Mouse (Mus musculus): Measurements from ENCODE around the gene Abcd1. TPM values are rescaled to one million over a fixed set of nuclear protein-coding genes. Genes with fewer than 3 reads are reported as not detected.

Gene Abcd1
- polyA plus RNA-seq, 1 experiment from 2014 or later: 8.1 TPM

GRCm38 (mm10) chrX:73684978-73685377 is 31.4 kb upstream of the Abcd1 start:
- Histone ChIP-seq H3K27ac (ENCODE audit: low read depth, low read length) (peak overlapping the region; percentile 76), H3K36me3 (ENCODE audit: control insufficient read depth, insufficient read depth, low read length) (peaks cover 4% of the 10 kb centered on the region; the same call in 1 of the 2 replicates), H3K4me2 (no peak overlapping the region), H3K27me3 (ENCODE audit: control insufficient read depth, insufficient read depth, low read length) (no peaks in the 10 kb centered on the region; the same call in 1 of the 2 replicates), H3K9ac (ENCODE audit: low read depth, low read length) (no peak overlapping the region), H3K4me3 (ENCODE audit: low read depth, low read length) (no peak overlapping the region), H3K9me3 (replicated peaks; ENCODE audit: control insufficient read depth, low read length) (no peaks in the 10 kb centered on the region), H3K4me1 (ENCODE audit: control insufficient read depth, insufficient read depth, low read length) (no peaks in the 10 kb centered on the region; the same call in 1 of the 2 replicates)
- ATAC-seq (replicated peaks; ENCODE audit: insufficient number of reproducible peaks, low FRiP score, low TSS enrichment): no peak

- no peak overlapping the region for H3K9ac ChIP-seq (ENCODE audit: low read depth, low read length)
- WGBS (ENCODE audit: insufficient replicate concordance): 55% methylated on average over 3 of the region's 3 CpGs
Measured at GRCm38 (mm10) chrX:73685629-73686028, 30.8 kb upstream of the Abcd1 start.

GRCm38 (mm10) chrX:73690917-73691629 is 25.3 kb upstream of the Abcd1 start:
- Histone ChIP-seq H3K4me3 (ENCODE audit: low read depth, low read length) (no peak overlapping the region), H3K4me1 (ENCODE audit: control insufficient read depth, insufficient read depth, low read length) (no peaks in the 10 kb centered on the region), H3K9me3 (replicated peaks; ENCODE audit: control insufficient read depth, low read length) (no peaks in the 10 kb centered on the region), H3K4me2 (no peak overlapping the region), H3K27me3 (ENCODE audit: control insufficient read depth, insufficient read depth, low read length) (no peaks in the 10 kb centered on the region; the same call in 1 of the 2 replicates), H3K27ac (ENCODE audit: low read depth, low read length) (no peak overlapping the region), H3K9ac (ENCODE audit: low read depth, low read length) (no peak overlapping the region), H3K36me3 (ENCODE audit: control insufficient read depth, insufficient read depth, low read length) (no peaks in the 10 kb centered on the region)
- no peak for ATAC-seq (replicated peaks; ENCODE audit: insufficient number of reproducible peaks, low FRiP score, low TSS enrichment)
- WGBS (ENCODE audit: insufficient replicate concordance): 73% methylated on average over 5 of the region's 5 CpGs

More at GRCm38 (mm10) chrX:73685629-73686028, 30.8 kb upstream of the Abcd1 start:
- H3K27ac ChIP-seq (ENCODE audit: low read depth, low read length): peak overlapping the region; percentile 76
- H3K36me3 ChIP-seq (ENCODE audit: control insufficient read depth, insufficient read depth, low read length): no peaks in the 10 kb centered on the region
- ATAC-seq (replicated peaks; ENCODE audit: insufficient number of reproducible peaks, low FRiP score, low TSS enrichment): no peak
- no peaks in the 10 kb centered on the region; the same call in 1 of the 2 replicates for H3K4me1 ChIP-seq (ENCODE audit: control insufficient read depth, insufficient read depth, low read length)
- no peaks in the 10 kb centered on the region; the same call in 1 of the 2 replicates for H3K27me3 ChIP-seq (ENCODE audit: control insufficient read depth, insufficient read depth, low read length)
- no peaks in the 10 kb centered on the region for H3K9me3 ChIP-seq (replicated peaks; ENCODE audit: control insufficient read depth, low read length)
- H3K4me3 ChIP-seq (ENCODE audit: low read depth, low read length): no peak overlapping the region
- no peak overlapping the region for H3K4me2 ChIP-seq

- H3K27ac ChIP-seq (ENCODE audit: low read depth, low read length): no peak overlapping the region
- H3K36me3 ChIP-seq (ENCODE audit: control insufficient read depth, insufficient read depth, low read length): peaks cover 2% of the 10 kb centered on the region; the same call in 1 of the 2 replicates
- H3K4me1 ChIP-seq (ENCODE audit: control insufficient read depth, insufficient read depth, low read length): no peaks in the 10 kb centered on the region
- H3K27me3 ChIP-seq (ENCODE audit: control insufficient read depth, insufficient read depth, low read length): no peaks in the 10 kb centered on the region
- no peak overlapping the region for H3K9ac ChIP-seq (ENCODE audit: low read depth, low read length)
- no peak overlapping the region for H3K4me2 ChIP-seq
- no peak for ATAC-seq (replicated peaks; ENCODE audit: insufficient number of reproducible peaks, low FRiP score, low TSS enrichment)
- no peaks in the 10 kb centered on the region for H3K9me3 ChIP-seq (replicated peaks; ENCODE audit: control insufficient read depth, low read length)
- WGBS (ENCODE audit: insufficient replicate concordance): 88% methylated on average over 1 of the region's 1 CpGs
- no peak overlapping the region for H3K4me3 ChIP-seq (ENCODE audit: low read depth, low read length)
Measured at GRCm38 (mm10) chrX:73700472-73700871, 15.9 kb upstream of the Abcd1 start.

GRCm38 (mm10) chrX:73715476-73716108 is 805 bp upstream of the Abcd1 start:
- peak overlapping the region; percentile 73 for H3K4me2 ChIP-seq
- no peaks in the 10 kb centered on the region; the same call in 1 of the 2 replicates for H3K27me3 ChIP-seq (ENCODE audit: control insufficient read depth, insufficient read depth, low read length)
- peaks cover 8% of the 10 kb centered on the region; the same call in 1 of the 2 replicates for H3K4me1 ChIP-seq (ENCODE audit: control insufficient read depth, insufficient read depth, low read length)
- H3K4me3 ChIP-seq (ENCODE audit: low read depth, low read length): peak overlapping the region; percentile 56
- 25% methylated on average over 20 of the region's 21 CpGs for WGBS (ENCODE audit: insufficient replicate concordance)
- ATAC-seq (replicated peaks; ENCODE audit: insufficient number of reproducible peaks, low FRiP score, low TSS enrichment): peak; percentile 43
- no peaks in the 10 kb centered on the region for H3K36me3 ChIP-seq (ENCODE audit: control insufficient read depth, insufficient read depth, low read length)
- peak overlapping the region; percentile 73 for H3K9ac ChIP-seq (ENCODE audit: low read depth, low read length)
- H3K9me3 ChIP-seq (replicated peaks; ENCODE audit: control insufficient read depth, low read length): no peaks in the 10 kb centered on the region
- H3K27ac ChIP-seq (ENCODE audit: low read depth, low read length): peak overlapping the region; percentile 73; the same call in 1 of the 2 replicates

GRCm38 (mm10) chrX:73716709-73717545 is 530 bp downstream of the Abcd1 start:
- H3K4me1 ChIP-seq (ENCODE audit: control insufficient read depth, insufficient read depth, low read length): peaks cover 8% of the 10 kb centered on the region; the same call in 1 of the 2 replicates
- ATAC-seq (replicated peaks; ENCODE audit: insufficient number of reproducible peaks, low FRiP score, low TSS enrichment): peak; percentile 12; the same call in 1 of the 2 replicates
- H3K27ac ChIP-seq (ENCODE audit: low read depth, low read length): peak overlapping the region; percentile 73
- H3K9me3 ChIP-seq (replicated peaks; ENCODE audit: control insufficient read depth, low read length): no peaks in the 10 kb centered on the region
- peak overlapping the region; percentile 73 for H3K4me2 ChIP-seq
- H3K4me3 ChIP-seq (ENCODE audit: low read depth, low read length): peak overlapping the region; percentile 56
- WGBS (ENCODE audit: insufficient replicate concordance): 30% methylated on average over 29 of the region's 30 CpGs
- no peaks in the 10 kb centered on the region for H3K36me3 ChIP-seq (ENCODE audit: control insufficient read depth, insufficient read depth, low read length)
- no peaks in the 10 kb centered on the region; the same call in 1 of the 2 replicates for H3K27me3 ChIP-seq (ENCODE audit: control insufficient read depth, insufficient read depth, low read length)
- H3K9ac ChIP-seq (ENCODE audit: low read depth, low read length): peak overlapping the region; percentile 61; the same call in 1 of the 2 replicates

GRCm38 (mm10) chrX:73717667-73718066 is 1.3 kb downstream of the Abcd1 start:
- Histone ChIP-seq H3K9me3 (replicated peaks; ENCODE audit: control insufficient read depth, low read length) (no peaks in the 10 kb centered on the region), H3K4me2 (peak overlapping the region; percentile 73), H3K36me3 (ENCODE audit: control insufficient read depth, insufficient read depth, low read length) (no peaks in the 10 kb centered on the region), H3K4me3 (ENCODE audit: low read depth, low read length) (peak overlapping the region; percentile 56), H3K27ac (ENCODE audit: low read depth, low read length) (no peak overlapping the region), H3K4me1 (ENCODE audit: control insufficient read depth, insufficient read depth, low read length) (peaks cover 8% of the 10 kb centered on the region; the same call in 1 of the 2 replicates), H3K9ac (ENCODE audit: low read depth, low read length) (no peak overlapping the region), H3K27me3 (ENCODE audit: control insufficient read depth, insufficient read depth, low read length) (no peaks in the 10 kb centered on the region; the same call in 1 of the 2 replicates)
- ATAC-seq (replicated peaks; ENCODE audit: insufficient number of reproducible peaks, low FRiP score, low TSS enrichment): no peak
- 66% methylated on average over 11 of the region's 11 CpGs for WGBS (ENCODE audit: insufficient replicate concordance)

- H3K27me3 ChIP-seq (ENCODE audit: control insufficient read depth, insufficient read depth, low read length): no peaks in the 10 kb centered on the region; the same call in 1 of the 2 replicates
- no peak overlapping the region for H3K4me3 ChIP-seq (ENCODE audit: low read depth, low read length)
- H3K36me3 ChIP-seq (ENCODE audit: control insufficient read depth, insufficient read depth, low read length): no peaks in the 10 kb centered on the region
- H3K4me1 ChIP-seq (ENCODE audit: control insufficient read depth, insufficient read depth, low read length): peaks cover 8% of the 10 kb centered on the region; the same call in 1 of the 2 replicates
- H3K4me2 ChIP-seq: 0 out of 2 replicates have a peak overlapping the region, but pooled peaks have one; percentile 16
- no peaks in the 10 kb centered on the region for H3K9me3 ChIP-seq (replicated peaks; ENCODE audit: control insufficient read depth, low read length)
- WGBS (ENCODE audit: insufficient replicate concordance): 48% methylated on average over 3 of the region's 3 CpGs
- H3K27ac ChIP-seq (ENCODE audit: low read depth, low read length): no peak overlapping the region
- 0 out of 2 replicates have a peak overlapping the region, but pooled peaks have one; percentile 10 for H3K9ac ChIP-seq (ENCODE audit: low read depth, low read length)
- ATAC-seq (replicated peaks; ENCODE audit: insufficient number of reproducible peaks, low FRiP score, low TSS enrichment): no peak
Measured at GRCm38 (mm10) chrX:73718271-73718670, 1.9 kb downstream of the Abcd1 start.

Data from heart, embryonic 11.5 days (tissue).